Mouse (Mus musculus): ENCODE measurements around the gene Arhgap44.

DNA sequence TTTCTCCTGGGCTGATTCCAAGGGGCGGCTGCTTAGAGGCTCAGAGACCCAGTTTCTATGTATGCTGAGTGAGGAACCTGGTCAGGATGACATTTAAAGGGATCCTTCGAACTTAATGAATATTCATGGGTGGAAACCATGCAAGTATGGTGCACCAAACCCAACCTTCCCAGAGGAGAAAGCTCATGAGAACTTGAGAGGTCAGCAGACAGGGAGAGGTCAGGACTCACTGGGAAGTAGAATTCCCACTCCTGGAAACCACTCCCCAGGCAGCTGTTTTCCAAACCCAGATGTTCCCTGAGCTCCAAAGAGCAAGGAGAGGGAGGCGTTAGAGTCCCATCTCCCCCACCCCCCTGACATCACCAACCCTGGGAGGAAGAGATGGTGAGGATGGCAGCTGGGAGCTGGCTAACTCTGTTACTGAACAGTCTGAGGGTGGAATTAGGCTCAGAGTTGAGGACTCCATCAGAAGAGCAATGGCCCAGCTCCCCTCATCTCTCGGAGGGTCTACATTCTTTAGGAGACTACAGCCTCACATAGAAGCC is 65.2 kb downstream of the Arhgap44 start:
- no peak for TF ChIP-seq POLR2A (IDR thresholded peaks at IDR 0.05; ENCODE audit: borderline replicate concordance, insufficient read depth, low read length)
- no peak for TF ChIP-seq CTCF (IDR thresholded peaks at IDR 0.05; ENCODE audit: borderline replicate concordance, insufficient read depth, low read depth, low read length)
